Mouse (Mus musculus) layer of hippocampus, postnatal 36 days (tissue): ENCODE measurements around the gene Tmod4. TPM values are rescaled to one million over a fixed set of nuclear protein-coding genes. Genes with fewer than 3 reads are reported as not detected.

Experiments used
- DNase-seq, 2 experiments: peaks; one replicate each; pipeline ENCODE4 v3.0.0; 2022
- microRNA-seq, 2 experiments: library from miRNA; unstranded; fragments of <30 nt; microRNA quantifications; one replicate each; pipeline ENCODE4 v1.2.0; 2021
- total RNA-seq, 2 experiments: library from RNA; stranded (reverse); gene quantifications; 2 replicates each; pipeline ENCODE4 v1.2.3; 2021

Gene Tmod4
- total RNA-seq, 2 experiments from 2014 or later: 0.96 to 1.1 TPM

GRCm38 (mm10) chr3:95174011-95174592 lies 49.8 kb downstream of the Tmod4 start:
- peak; percentile 70 to 72 for DNase-seq

GRCm38 (mm10) chr3:95176500-95176899 lies 52.2 kb downstream of the Tmod4 start:
- DNase-seq: no peak

- no peak for DNase-seq
These were observed 53.3 kb downstream of the Tmod4 start for GRCm38 (mm10) chr3:95177583-95177982.

Small RNA genes lying within 50 kb of the gene (microRNA-seq; reads per million reads assigned to microRNA genes)
- gene Mir8099-1: 0 reads per million in 2 experiments

Other genes starting within 250 kb of the Tmod4 start
- 100 to 1,000 TPM; 275 to 292 TPM for gene Psmb4, start 237.5 kb upstream of the Tmod4 start, total RNA-seq
- 10 to 100 TPM in 1 of 2 experiments, 1 to 10 TPM in 1; 9.2 to 10.2 TPM for gene Selenbp1, start 191.4 kb upstream of the Tmod4 start, total RNA-seq
- gene Rfx5, start 170.4 kb upstream of the Tmod4 start, total RNA-seq: 10 to 100 TPM; 23.6 to 26.2 TPM
- 10 to 100 TPM; 55.3 to 61.2 TPM for gene Pi4kb, start 149.7 kb upstream of the Tmod4 start, total RNA-seq
- gene Zfp687, start 109.0 kb upstream of the Tmod4 start, total RNA-seq: 10 to 100 TPM; 20.3 to 22.4 TPM
- 100 to 1,000 TPM; 148 to 177 TPM for gene Psmd4, start 81.9 kb upstream of the Tmod4 start, total RNA-seq
- gene Pip5k1a, start 17.5 kb upstream of the Tmod4 start, total RNA-seq: 10 to 100 TPM; 62.3 to 64.0 TPM
- gene Vps72, start 13.5 kb upstream of the Tmod4 start, total RNA-seq: 10 to 100 TPM; 43.9 to 46.0 TPM
- 10 to 100 TPM; 49.5 to 50.4 TPM for gene Scnm1, start 9.5 kb downstream of the Tmod4 start, total RNA-seq
- gene Lysmd1, start 9.6 kb downstream of the Tmod4 start, total RNA-seq: 10 to 100 TPM; 16.8 to 18.1 TPM
- 1 to 10 TPM; 1.2 to 1.6 TPM for gene Tnfaip8l2, start 17.9 kb downstream of the Tmod4 start, total RNA-seq
- 10 to 100 TPM; 36.1 to 41.0 TPM for gene Sema6c, start 36.0 kb downstream of the Tmod4 start, total RNA-seq
- gene Gabpb2, start 93.4 kb downstream of the Tmod4 start, total RNA-seq: 10 to 100 TPM; 13.9 to 18.1 TPM
- gene Cdc42se1, start 104.3 kb downstream of the Tmod4 start, total RNA-seq: 10 to 100 TPM; 72.0 to 73.0 TPM
- 100 to 1,000 TPM; 285 to 326 TPM for gene Mllt11, start 107.7 kb downstream of the Tmod4 start, total RNA-seq
- gene Gm128, start 117.1 kb downstream of the Tmod4 start, total RNA-seq: under 1 TPM in 1 of 2 experiments, not detected in 1; 0.32 TPM
- gene Bnipl, start 126.7 kb downstream of the Tmod4 start, total RNA-seq: under 1 TPM; 0.56 to 0.65 TPM
- gene Mindy1, start 156.9 kb downstream of the Tmod4 start, total RNA-seq: 10 to 100 TPM; 19.3 to 19.4 TPM
- 10 to 100 TPM; 19.8 to 22.2 TPM for gene Prune1, start 157.6 kb downstream of the Tmod4 start, total RNA-seq
- 1 to 10 TPM in 1 of 2 experiments, under 1 TPM in 1; 0.94 to 1.4 TPM for gene Anxa9, start 182.7 kb downstream of the Tmod4 start, total RNA-seq
- 10 to 100 TPM; 59.4 to 62.9 TPM for gene Cers2, start 190.3 kb downstream of the Tmod4 start, total RNA-seq
- gene Setdb1, start 232.7 kb downstream of the Tmod4 start, total RNA-seq: 10 to 100 TPM; 36.0 to 40.2 TPM